Mouse (Mus musculus): ENCODE results near the gene Zfp526. TPM values are rescaled to one million over a fixed set of nuclear protein-coding genes. Genes with fewer than 3 reads are reported as not detected.

Gene Zfp526
- total and polyA plus RNA-seq, 3 experiments = 9.5 to 14.8 TPM; not detected in 1

- H3K27ac ChIP-seq (ENCODE audit: control insufficient read depth, low read depth, low read length) = peak overlapping the region; percentile 97
- no peaks in the 10 kb centered on the region for H3K27me3 ChIP-seq (ENCODE audit: control insufficient read depth in 1 of 2, insufficient read depth in 2 of 2, low read length in 2 of 2)
- peak overlapping the region; percentile 73 for H3K9ac ChIP-seq (ENCODE audit: control insufficient read depth, low read depth, low read length, poor library complexity, severe bottlenecking)
- H3K79me2 ChIP-seq (ENCODE audit: control insufficient read depth, insufficient read depth, low read length, poor library complexity) = peaks cover 26% of the 10 kb centered on the region
- peaks cover 3 to 9% of the 10 kb centered on the region in 2 experiments; a peak in 2 of 4 replicates for H3K4me1 ChIP-seq (ENCODE audit: control insufficient read depth in 1 of 2, insufficient read depth in 2 of 2, low read length in 2 of 2)
- peaks cover 0 to 17% of the 10 kb centered on the region in 2 experiments; a peak in 2 of 4 replicates for H3K36me3 ChIP-seq (ENCODE audit: control insufficient read depth in 1 of 2, insufficient read depth in 2 of 2, low read length in 2 of 2)
- H3K9me3 ChIP-seq (replicated peaks; ENCODE audit: insufficient read depth, low read length) = no peaks in the 10 kb centered on the region
- peak; percentile 96 for DNase-seq (ENCODE audit: low read depth, low spot score)
- H3K4me3 ChIP-seq (ENCODE audit: control insufficient read depth in 1 of 2, insufficient read depth in 1 of 2, low read depth in 2 of 2, low read length in 2 of 2) = peak overlapping the region; percentile 55 to 61
- TF ChIP-seq ZNF384 (IDR thresholded peaks at IDR 0.05; ENCODE audit: low read depth, low read length) (no peak), RAD21 (IDR thresholded peaks at IDR 0.05; ENCODE audit: low read depth, low read length) (peak; percentile 56), GATA1 (IDR thresholded peaks at IDR 0.05; ENCODE audit: low read depth, low read length) (no peak), EP300 (IDR thresholded peaks at IDR 0.05; ENCODE audit: low read depth in 1 of 2, low read length in 2 of 2) (no peak), CTCF (IDR thresholded peaks at IDR 0.05 in 2 of 3, conservative IDR thresholded peaks at IDR 0.05 in 1 of 3; ENCODE audit: control insufficient read depth in 1 of 3, insufficient read depth in 1 of 3, low read depth in 2 of 3, low read length in 3 of 3, poor library complexity in 1 of 3, severe bottlenecking in 1 of 3) (peak; percentile 22 to 80 (median 60); a peak in 5 of 6 replicates), MAX (IDR thresholded peaks at IDR 0.05; ENCODE audit: low read length) (peak; percentile 53; the same call in 1 of the 2 replicates), CHD2 (IDR thresholded peaks at IDR 0.05; ENCODE audit: low read length) (no peak), UBTF (IDR thresholded peaks at IDR 0.05; ENCODE audit: borderline replicate concordance, insufficient read depth, low read depth, low read length) (no peak), ZKSCAN1 (IDR thresholded peaks at IDR 0.05; ENCODE audit: low read depth, low read length) (no peak), HCFC1 (IDR thresholded peaks at IDR 0.05; ENCODE audit: low read depth, low read length) (peak; percentile 97), POLR2AphosphoS5 (IDR thresholded peaks at IDR 0.05; ENCODE audit: borderline replicate concordance, low read depth, low read length) (no peak), SMC3 (IDR thresholded peaks at IDR 0.05; ENCODE audit: low read depth, low read length) (peak; percentile 84), ZMIZ1 (IDR thresholded peaks at IDR 0.05; ENCODE audit: low read depth, low read length) (peak; percentile 53; the same call in 1 of the 2 replicates), MYC (IDR thresholded peaks at IDR 0.05; ENCODE audit: low read depth, low read length) (peak; percentile 77), BHLHE40 (IDR thresholded peaks at IDR 0.05; ENCODE audit: borderline replicate concordance, low read depth, low read length) (no peak), NRF1 (IDR thresholded peaks at IDR 0.05; ENCODE audit: insufficient read depth, low read depth, low read length, poor library complexity, severe bottlenecking) (peak; percentile 38; the same call in 1 of the 2 replicates), NELFE (IDR thresholded peaks at IDR 0.05; ENCODE audit: low read depth, low read length) (peak; percentile 50), ZC3H11A (IDR thresholded peaks at IDR 0.05; ENCODE audit: low read depth, low read length) (peak; percentile 68), GABPA (IDR thresholded peaks at IDR 0.05; ENCODE audit: low read depth, low read length) (no peak), MXI1 (IDR thresholded peaks at IDR 0.05; ENCODE audit: low read depth, low read length) (peak; percentile 82), JUND (IDR thresholded peaks at IDR 0.05; ENCODE audit: low read depth, low read length) (no peak), MEF2A (IDR thresholded peaks at IDR 0.05; ENCODE audit: extremely low read depth, insufficient replicate concordance, low read depth, low read length, poor library complexity, severe bottlenecking) (no peak), ETS1 (IDR thresholded peaks at IDR 0.05; ENCODE audit: low read depth, low read length) (peak; percentile 44; the same call in 1 of the 2 replicates), TCF12 (IDR thresholded peaks at IDR 0.05; ENCODE audit: low read depth, low read length) (peak; percentile 58), USF2 (IDR thresholded peaks at IDR 0.05; ENCODE audit: borderline replicate concordance in 1 of 2, insufficient read depth in 1 of 2, low read depth in 1 of 2, low read length in 2 of 2) (no peak), MAZ (IDR thresholded peaks at IDR 0.05; ENCODE audit: low read depth, low read length) (no peak; the same call in 1 of the 2 replicates), CHD1 (IDR thresholded peaks at IDR 0.05; ENCODE audit: low read depth, low read length) (peak; percentile 90), MAFK (IDR thresholded peaks at IDR 0.05; ENCODE audit: borderline replicate concordance, low read depth, low read length) (no peak), MYB (IDR thresholded peaks at IDR 0.05; ENCODE audit: low read depth, low read length) (peak; percentile 2; the same call in 1 of the 2 replicates), POLR2A (IDR thresholded peaks at IDR 0.05; ENCODE audit: control insufficient read depth in 1 of 2, insufficient read depth in 1 of 2, low read depth in 1 of 2, low read length in 2 of 2, poor library complexity in 1 of 2) (peak; percentile 48 to 88; a peak in 3 of 4 replicates), E2F4 (IDR thresholded peaks at IDR 0.05; ENCODE audit: borderline replicate concordance, low read depth, low read length) (no peak), POLR2AphosphoS2 (IDR thresholded peaks at IDR 0.05; ENCODE audit: low read length) (no peak), TBP (IDR thresholded peaks at IDR 0.05; ENCODE audit: low read depth, low read length) (peak; percentile 83; the same call in 1 of the 2 replicates), ELF1 (IDR thresholded peaks at IDR 0.05; ENCODE audit: low read depth, low read length) (peak; percentile 96), KAT2A (conservative IDR thresholded peaks at IDR 0.05; ENCODE audit: low read depth, low read length) (peak; percentile 88)
Measured at GRCm38 (mm10) chr7:25238829-25239623, 17.8 kb downstream of the Zfp526 start.
